Mouse (Mus musculus) kidney, postnatal 10 days (tissue): ENCODE measurements around the gene Gm17078.
"Not testable (repeated sequence)": the region's sequence is repeated elsewhere in the genome, so short reads cannot be mapped to it uniquely, and the experiment has no call there.

Source experiments
- DNase-seq: peaks from one replicate; pipeline ENCODE4 v3.0.0; 2021; ENCODE audit warnings: mixed read lengths

The Gm17078 gene

GRCm38 (mm10) chr14:51611210-51611609 lies at the start of gene Gm17078:
Gene Gm17078, minus strand, starts transcription at chr14:51611310.
- no peak for DNase-seq

GRCm38 (mm10) chr14:51635566-51635965 lies 24.5 kb upstream of the Gm17078 start, which contains the start of gene Gm4181:
Gene Gm4181, minus strand, starts transcription at chr14:51635666.
- not testable (repeated sequence) for DNase-seq

GRCm38 (mm10) chr14:51632426-51632825 lies 21.3 kb upstream of the Gm17078 start:
- DNase-seq, result peak; percentile 7

GRCm38 (mm10) chr14:51592039-51592438 lies 19.1 kb downstream of the Gm17078 start, which contains the start of gene Gm17174:
Gene Gm17174, minus strand, starts transcription at chr14:51592139.
- DNase-seq, result not testable (repeated sequence)

GRCm38 (mm10) chr14:51573963-51574362 lies 37.1 kb downstream of the Gm17078 start, which contains the start of gene Gm17175:
Gene Gm17175, minus strand, starts transcription at chr14:51574063.
- DNase-seq, result not testable (repeated sequence)
